Mouse (Mus musculus) CD4-positive helper T cell, adult 2 months (primary cell): ENCODE measurements around the gene Tmc6.
"Not testable (repeated sequence)": the region's sequence is repeated elsewhere in the genome, so short reads cannot be mapped to it uniquely, and the experiment has no call there.

Experiments used
- DNase-seq: peaks from one replicate; pipeline ENCODE4 v3.0.0-alpha.2; 2012; ENCODE audit warnings: low read depth, missing footprints, low spot score

Gene Tmc6

DNA sequence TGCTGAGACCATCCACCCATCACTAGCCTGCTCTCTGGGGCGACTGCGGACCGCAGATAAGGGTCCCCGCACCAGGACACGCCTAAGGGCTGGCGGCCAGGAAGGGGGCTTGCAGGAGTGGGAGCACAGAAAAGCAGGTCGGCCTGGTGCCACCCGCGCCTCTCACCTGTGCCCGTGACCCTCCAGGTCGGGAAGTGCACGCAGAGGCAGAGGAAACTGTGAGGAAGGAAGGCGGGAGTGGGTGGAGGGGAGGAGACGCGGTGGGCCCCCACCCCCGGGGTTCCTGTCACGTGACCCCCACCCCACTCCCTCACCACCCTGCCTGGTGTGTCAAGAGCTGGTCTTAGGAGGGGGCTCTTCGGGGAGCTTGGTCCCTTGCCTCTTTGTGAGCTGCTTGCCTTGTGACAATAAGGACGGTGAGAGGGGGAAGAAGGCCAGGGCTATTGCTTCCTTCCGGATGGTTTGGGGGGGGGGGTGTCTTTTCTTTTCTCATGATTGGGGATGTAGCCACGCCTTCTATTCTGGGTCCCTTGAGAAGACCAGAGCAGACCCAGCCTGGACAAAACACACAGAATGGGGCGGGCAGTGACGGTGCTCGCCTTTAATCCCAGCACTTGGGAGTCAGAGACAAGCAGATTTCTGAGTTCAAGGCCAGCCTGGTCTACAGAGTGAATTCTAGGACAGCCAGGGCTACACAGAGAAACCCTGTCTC, at the start of gene Tmc6, which contains the start of gene Tmc8:
TSS of gene Tmc6 (minus strand) at position 206 of the 712 bp plus-strand sequence.
TSS of gene Tmc8 (plus strand) at position 84 of the 712 bp plus-strand sequence.
- DNase-seq, result peak; percentile 91

- no peak for DNase-seq
Observed at GRCm38 (mm10) chr11:117830401-117830800, 48.4 kb upstream of the Tmc6 start.

GRCm38 (mm10) chr11:117829671-117830215, 47.7 kb upstream of the Tmc6 start:
- no peak for DNase-seq

DNA sequence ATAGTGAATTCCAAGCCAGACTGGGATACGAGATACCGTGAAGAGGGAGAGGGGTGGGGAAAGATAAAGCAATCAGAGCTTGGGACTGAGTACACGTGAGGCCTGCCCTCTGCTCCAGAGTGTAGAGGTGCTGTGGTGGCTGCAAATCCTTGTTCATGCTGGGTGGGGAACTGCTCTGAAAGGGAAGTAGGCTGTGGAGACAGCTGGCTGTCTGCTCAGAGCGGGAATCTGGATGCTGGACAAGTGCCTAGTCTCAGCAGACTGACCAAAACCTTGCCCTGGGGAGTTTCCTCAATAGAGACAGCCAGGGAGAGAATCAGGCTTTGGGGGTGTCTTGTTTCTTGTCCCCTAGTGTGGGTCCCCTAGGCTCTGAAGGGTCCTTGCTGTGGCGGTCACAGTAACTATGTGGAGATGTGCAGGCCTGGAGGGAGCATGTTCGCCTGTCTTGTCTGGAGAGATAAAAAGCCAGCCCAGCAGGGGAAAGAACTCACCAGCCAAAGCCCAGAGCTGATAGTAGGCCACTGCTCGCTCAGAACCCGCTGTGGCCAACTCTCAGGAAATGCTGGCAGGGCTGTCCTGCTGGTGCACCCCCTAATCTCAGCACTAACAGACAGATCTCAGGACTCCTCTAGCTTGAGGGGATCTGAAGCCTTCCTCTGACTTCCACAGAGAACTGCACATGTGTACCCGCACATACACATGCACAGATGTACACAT, 47.0 kb upstream of the Tmc6 start:
- DNase-seq, result no peak

- DNase-seq, result peak; percentile 87
Observed at GRCm38 (mm10) chr11:117828149-117828887, 46.3 kb upstream of the Tmc6 start.

GRCm38 (mm10) chr11:117827386-117827785, 45.4 kb upstream of the Tmc6 start:
- no peak for DNase-seq

- DNase-seq, result peak; percentile 21
Observed at GRCm38 (mm10) chr11:117826916-117827315, 44.9 kb upstream of the Tmc6 start.

DNA sequence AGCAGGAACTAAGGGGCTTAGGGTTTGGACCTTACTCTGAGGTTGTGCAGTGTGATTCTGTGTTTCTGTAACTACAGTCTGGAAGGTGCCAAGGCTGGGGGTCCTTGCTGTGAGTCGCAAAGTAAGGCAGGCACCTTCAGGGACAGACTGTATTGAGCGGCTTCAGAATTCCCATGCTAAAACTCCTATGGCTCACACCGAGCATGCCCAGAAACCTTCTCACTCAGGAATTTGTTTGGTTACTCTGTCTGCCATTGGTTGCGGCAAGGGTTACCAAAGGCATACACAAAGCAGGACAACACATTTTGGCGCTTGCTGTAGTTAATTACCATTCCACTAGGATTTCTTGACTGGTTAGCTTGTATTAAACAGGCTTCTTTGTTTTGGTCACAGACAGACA, 44.2 kb upstream of the Tmc6 start:
- DNase-seq, result no peak

GRCm38 (mm10) chr11:117825333-117826101, 43.5 kb upstream of the Tmc6 start, which contains the start of the genes Afmid and Tk1:
TSS of gene Afmid (plus strand) at chr11:117825924.
TSS of gene Tk1 (minus strand) at chr11:117826092.
- DNase-seq, result peak; percentile 80

- peak; percentile 83 for DNase-seq
Observed at GRCm38 (mm10) chr11:117824060-117824969, 42.3 kb upstream of the Tmc6 start.

- DNase-seq, result no peak
Observed at GRCm38 (mm10) chr11:117823411-117823810, 41.4 kb upstream of the Tmc6 start.

DNA sequence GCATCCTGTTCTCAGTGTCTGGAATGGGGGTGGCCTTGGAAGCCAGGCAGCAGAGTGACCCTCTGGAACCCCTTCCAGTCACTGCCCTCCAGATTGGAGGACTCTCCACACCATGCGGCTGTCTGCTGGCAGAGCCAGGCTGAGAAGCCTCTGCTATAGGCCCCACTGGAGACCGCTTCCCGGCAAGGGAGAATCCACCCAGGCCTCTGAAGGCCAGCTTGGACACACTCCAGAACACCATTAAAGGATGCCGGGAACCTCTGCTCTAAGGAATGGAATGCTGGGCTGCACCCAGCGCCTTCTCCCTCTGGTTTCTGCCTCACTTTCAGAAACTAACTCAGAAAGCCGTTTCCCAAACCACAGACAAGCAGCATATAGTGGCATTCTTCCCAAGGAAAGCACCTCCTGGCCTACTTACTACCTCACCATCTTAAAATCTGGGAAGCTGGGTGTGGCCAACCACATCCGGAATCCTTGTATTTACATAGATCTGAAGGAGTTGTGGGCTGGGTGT, 40.8 kb upstream of the Tmc6 start:
- DNase-seq, result no peak

- DNase-seq, result no peak
Observed at GRCm38 (mm10) chr11:117821868-117822267, 39.9 kb upstream of the Tmc6 start.

GRCm38 (mm10) chr11:117820173-117820572, 38.2 kb upstream of the Tmc6 start:
- no peak for DNase-seq

DNA sequence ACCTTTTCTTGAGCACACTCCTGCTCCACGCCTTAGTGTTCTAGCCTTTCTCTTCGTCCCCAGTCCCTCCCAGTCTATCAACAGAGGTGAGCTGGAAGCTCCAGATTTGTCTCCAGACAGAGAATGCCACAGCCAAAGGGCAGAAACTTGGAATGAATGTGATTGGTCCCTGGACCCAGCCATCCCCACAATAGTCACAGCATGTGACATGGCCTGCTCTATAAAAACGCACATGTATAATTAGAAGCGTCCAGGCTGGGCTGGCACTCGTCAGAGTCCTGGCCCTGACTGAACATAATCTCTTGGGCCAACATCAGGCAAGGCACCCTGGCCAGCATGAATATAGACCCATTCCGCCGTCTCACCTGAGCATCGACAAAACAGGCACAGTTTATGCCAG, 37.1 kb upstream of the Tmc6 start:
- DNase-seq, result no peak

DNA sequence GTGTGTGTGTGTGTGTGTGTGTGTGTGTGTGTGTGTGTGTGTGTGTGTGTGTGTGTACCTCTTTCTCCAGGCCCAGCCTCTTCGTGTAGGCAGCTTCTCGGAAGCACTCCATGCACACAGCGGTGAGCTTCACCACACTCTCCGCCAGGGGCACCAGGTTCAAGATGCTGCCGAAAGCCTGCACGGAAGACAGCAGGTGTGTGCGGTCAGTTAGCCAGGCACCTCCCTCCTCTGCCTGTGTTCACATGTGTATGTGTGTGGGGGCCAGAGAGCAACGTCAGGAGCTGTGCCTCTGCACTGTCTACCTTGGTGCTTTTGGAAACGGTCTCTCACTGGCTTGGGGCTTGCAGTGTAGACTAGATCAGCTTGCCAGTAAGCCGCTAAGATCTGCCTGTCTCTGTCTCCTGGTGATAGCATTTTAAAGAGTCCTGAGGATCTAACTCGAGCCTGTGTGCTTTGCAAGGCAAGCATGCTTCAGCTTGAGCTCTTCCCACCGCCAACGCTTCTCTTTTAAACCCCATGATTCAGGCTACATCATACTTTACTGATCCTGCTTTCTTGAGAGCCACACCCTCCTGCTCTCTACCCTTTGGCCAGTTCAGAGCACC, 34.5 kb upstream of the Tmc6 start:
- DNase-seq, result no peak

GRCm38 (mm10) chr11:117815850-117816249, 33.9 kb upstream of the Tmc6 start:
- not testable (repeated sequence) for DNase-seq

- DNase-seq, result no peak
Observed at GRCm38 (mm10) chr11:117814704-117815366, 32.8 kb upstream of the Tmc6 start.

GRCm38 (mm10) chr11:117813867-117814266, 31.9 kb upstream of the Tmc6 start:
- DNase-seq, result no peak
